Mouse (Mus musculus) 3T3-L1 (cell line): ENCODE measurements at regions not wholly inside any gene's neighbourhood (a gene's known extent, or its start where the extent isn't known, plus 50 kb on each side); places are given as distances from the start of the nearest gene placed in this dataset.

Experiments used
- DNase-seq: peaks from one replicate; pipeline ENCODE4 v3.0.0-alpha.2; 2015; ENCODE audit warnings: low read depth, low spot score

GRCm38 (mm10) chr13:107541635-107541955, 502.7 kb upstream of the Smim15 start:
- DNase-seq = no peak

GRCm38 (mm10) chr13:107540784-107541634, 503.2 kb upstream of the Smim15 start:
- DNase-seq = no peak

GRCm38 (mm10) chr13:107540305-107540704, 503.9 kb upstream of the Smim15 start:
- no peak for DNase-seq

- no peak for DNase-seq
Measured at GRCm38 (mm10) chr13:107539867-107540266, 504.4 kb upstream of the Smim15 start.

GRCm38 (mm10) chr13:107539326-107539725, 504.9 kb upstream of the Smim15 start:
- DNase-seq = no peak

GRCm38 (mm10) chr13:107535213-107535612, 509.0 kb upstream of the Smim15 start:
- DNase-seq = no peak

- no peak for DNase-seq
Measured at GRCm38 (mm10) chr13:107533323-107533722, 510.9 kb upstream of the Smim15 start.

- DNase-seq = no peak
Measured at GRCm38 (mm10) chr13:107531528-107531927, 509.6 kb upstream of the Kif2a start.

GRCm38 (mm10) chr13:107531026-107531425, 509.1 kb upstream of the Kif2a start:
- no peak for DNase-seq

- no peak for DNase-seq
Measured at GRCm38 (mm10) chr13:107530392-107530791, 508.5 kb upstream of the Kif2a start.

- no peak for DNase-seq
Measured at GRCm38 (mm10) chr13:107528724-107529456, 507.0 kb upstream of the Kif2a start.

- no peak for DNase-seq
Measured at GRCm38 (mm10) chr13:107522942-107523341, 501.0 kb upstream of the Kif2a start.

- no peak for DNase-seq
Measured at GRCm38 (mm10) chr13:107514236-107514635, 492.3 kb upstream of the Kif2a start.

- no peak for DNase-seq
Measured at GRCm38 (mm10) chr13:107513274-107514146, 491.6 kb upstream of the Kif2a start.

- no peak for DNase-seq
Measured at GRCm38 (mm10) chr13:107507336-107507735, 485.4 kb upstream of the Kif2a start.

GRCm38 (mm10) chr13:107506832-107507231, 484.9 kb upstream of the Kif2a start:
- DNase-seq = no peak

GRCm38 (mm10) chr13:107505318-107505717, 483.4 kb upstream of the Kif2a start:
- DNase-seq = no peak

GRCm38 (mm10) chr13:107502261-107502660, 480.3 kb upstream of the Kif2a start:
- no peak for DNase-seq

GRCm38 (mm10) chr13:107500776-107501489, 479.0 kb upstream of the Kif2a start:
- DNase-seq = no peak

GRCm38 (mm10) chr13:107499296-107499695, 477.4 kb upstream of the Kif2a start:
- no peak for DNase-seq

- no peak for DNase-seq
Measured at GRCm38 (mm10) chr13:107495161-107495732, 473.3 kb upstream of the Kif2a start.
